Mouse (Mus musculus): ENCODE measurements around the gene Thsd4.

- TF ChIP-seq CTCF (IDR thresholded peaks at IDR 0.05) = no peak
- no peak for TF ChIP-seq EP300 (IDR thresholded peaks at IDR 0.05)
Observed at GRCm38 (mm10) chr9:60449498-60449897, 72.3 kb downstream of the Thsd4 start.
